Mouse (Mus musculus): Measurements from ENCODE around the gene Sim2.

The Sim2 gene

DNA sequence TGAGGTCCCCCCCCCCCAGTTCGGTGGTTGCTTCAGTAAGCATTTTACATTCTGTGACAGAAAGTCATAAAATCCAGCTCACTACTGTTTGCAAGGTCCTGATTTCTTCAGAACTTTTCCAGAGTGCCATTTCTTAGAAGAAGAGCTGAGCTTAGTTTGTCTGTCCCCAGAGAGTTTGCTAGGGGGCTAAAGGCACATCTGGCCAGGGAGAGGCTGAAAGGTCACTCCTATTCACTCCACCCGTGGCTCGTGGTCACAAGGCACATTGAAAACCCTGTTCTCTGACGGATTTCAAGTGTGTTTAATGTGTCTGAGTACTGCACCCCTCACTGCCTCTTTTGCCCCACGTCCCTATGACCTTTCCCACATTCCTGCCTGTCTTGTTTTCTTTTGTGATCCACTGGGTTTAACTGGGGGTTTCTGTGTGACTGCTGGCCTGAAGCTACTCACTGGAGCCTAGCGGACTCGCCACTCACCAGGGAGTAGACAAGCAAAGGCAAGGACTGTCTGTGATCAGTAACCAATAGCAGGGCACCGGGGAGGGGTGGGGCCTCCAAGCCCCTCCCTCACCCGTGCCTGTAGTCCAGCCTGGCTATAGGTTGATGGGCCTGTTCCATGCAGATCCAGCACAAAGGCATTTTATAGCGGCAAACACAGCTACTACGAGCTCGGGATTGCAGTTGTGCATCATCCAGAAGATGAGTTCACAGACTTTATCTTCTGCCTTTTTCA, 13.2 kb downstream of the Sim2 start:
- DNase-seq: no peak

GRCm38 (mm10) chr16:94113160-94113559, 28.4 kb downstream of the Sim2 start:
- DNase-seq: no peak

DNA sequence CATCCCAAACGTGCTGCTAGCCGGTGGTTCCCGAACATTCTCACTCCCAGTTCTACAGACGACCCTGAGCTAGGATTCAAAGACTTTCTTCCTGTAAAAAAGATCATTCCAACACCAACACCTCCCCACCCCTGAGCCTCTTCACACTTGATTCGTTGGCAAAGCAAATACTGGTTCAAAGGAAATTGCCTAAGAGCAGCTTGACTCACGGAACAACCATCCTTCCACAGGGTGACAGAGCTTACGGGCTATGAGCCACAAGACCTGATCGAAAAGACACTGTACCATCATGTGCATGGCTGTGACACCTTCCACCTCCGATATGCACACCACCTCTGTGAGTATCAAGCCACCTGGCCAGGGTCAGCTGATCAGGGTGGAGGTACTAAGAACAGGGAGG, 30.0 kb downstream of the Sim2 start:
- DNase-seq: peak in 1 of 2 experiments; percentile 14

- DNase-seq: no peak
Observed at GRCm38 (mm10) chr16:94117333-94117732, 32.6 kb downstream of the Sim2 start.

GRCm38 (mm10) chr16:94118394-94118793, 33.7 kb downstream of the Sim2 start:
- no peak for DNase-seq

DNA sequence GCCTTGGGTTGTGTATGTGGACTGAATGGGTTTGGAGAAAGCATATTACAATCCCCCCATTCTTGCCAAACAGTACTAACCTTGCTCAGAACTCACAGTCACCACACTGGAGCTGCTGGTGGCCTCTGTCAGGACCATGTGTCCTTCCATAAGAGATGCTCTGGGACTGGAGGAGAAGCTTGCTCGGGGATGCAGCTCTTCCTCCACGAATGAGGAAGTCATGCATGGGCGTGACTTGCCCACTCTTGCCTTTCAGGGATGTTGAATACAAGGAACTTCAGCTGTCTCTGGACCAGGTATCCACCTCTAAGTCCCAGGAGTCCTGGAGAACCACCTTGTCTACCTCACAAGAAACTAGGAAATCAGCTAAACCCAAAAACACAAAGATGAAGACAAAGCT, 37.6 kb downstream of the Sim2 start:
- no peak for DNase-seq

GRCm38 (mm10) chr16:94123247-94123646, 38.5 kb downstream of the Sim2 start:
- DNase-seq: peak; percentile 14 to 24

DNA sequence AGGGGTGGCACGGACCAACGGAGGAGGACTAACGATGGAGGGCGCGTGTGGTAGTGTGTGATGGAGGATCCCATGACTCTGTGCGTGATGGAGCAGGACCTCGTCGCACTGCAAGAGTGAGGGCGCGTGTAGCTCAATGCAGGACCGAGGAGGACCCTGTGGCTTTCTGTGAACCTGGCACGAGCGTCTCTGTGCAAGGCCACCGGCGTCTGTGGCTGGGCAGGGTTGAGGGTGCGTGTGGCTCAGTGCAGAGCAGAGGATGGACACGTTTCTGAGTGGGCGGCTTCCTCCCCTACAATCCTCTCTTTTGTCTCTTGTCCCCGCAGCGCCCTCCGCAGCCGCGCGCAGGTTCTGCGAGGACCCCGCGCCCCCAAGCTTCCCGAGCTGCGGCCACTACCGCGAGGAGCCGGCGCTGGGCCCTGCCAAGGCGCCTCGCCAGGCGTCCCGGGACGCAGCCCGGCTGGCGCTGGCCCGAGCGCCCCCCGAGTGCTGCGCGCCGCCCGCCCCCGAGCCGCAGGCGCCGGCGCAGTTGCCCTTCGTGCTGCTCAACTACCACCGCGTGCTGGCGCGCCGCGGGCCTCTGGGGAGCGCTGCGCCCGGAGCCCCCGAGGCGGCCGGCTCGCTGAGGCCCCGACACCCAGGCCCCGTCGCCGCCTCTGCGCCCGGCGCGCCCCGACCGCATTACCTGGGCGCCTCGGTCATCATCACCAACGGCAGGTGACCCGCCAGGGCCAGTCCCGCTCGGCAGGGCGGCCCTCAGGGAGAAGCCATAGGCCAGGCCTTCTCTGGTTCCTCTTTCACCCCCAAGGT, 40.6 kb downstream of the Sim2 start:
- no peak for DNase-seq

GRCm38 (mm10) chr16:94126200-94126599, 41.5 kb downstream of the Sim2 start:
- no peak for DNase-seq

DNA sequence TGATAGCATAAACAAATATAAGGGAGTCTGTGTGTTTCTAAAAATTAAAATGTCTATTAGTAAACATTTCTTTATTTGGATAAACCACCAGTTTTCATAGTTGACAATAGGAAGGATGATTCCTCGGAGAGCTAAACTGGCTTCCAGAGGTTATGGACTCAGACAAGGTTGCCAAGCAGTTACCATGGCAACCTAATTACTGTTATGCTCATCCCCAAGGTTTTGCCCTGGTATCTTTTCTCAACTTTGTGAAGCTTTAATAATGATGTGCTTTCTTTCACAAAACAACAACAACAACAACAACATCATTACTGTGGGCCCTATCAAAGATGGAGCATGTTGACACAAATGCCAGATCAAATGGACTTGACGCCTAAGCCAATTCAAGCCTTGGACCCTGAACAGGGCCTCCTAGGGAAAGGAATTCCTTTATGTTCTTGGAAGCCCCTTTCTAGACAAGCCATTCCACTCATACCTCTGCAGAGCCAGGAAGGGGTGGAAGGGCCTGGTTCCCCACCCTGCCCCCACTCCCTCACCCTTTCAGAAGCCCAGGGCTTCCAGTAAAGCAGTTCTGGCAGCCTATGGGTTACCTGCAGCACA, 43.6 kb downstream of the Sim2 start:
- no peak for DNase-seq

GRCm38 (mm10) chr16:94134218-94134617, 49.5 kb downstream of the Sim2 start:
- no peak for DNase-seq

GRCm38 (mm10) chr16:94140746-94141145, 56.0 kb downstream of the Sim2 start:
- no peak for DNase-seq

DNA sequence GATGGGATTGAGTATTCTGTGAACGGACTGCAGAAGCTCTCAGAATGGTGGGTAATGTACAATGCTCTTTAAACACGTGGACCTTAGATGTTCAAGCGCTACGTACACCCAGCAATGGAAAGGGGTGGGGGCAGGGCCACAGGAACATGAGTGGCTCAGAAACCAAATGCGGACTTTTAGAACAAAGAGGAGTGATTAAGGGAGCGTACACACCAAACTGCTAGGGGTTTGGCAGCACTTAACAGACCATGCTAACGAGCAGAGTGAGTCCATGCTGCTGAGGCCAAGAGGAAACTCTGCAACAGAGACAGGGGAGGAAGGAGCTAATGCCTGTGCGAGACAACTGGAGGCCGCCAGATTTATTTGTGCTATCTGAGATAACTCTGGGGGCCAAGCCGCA, 58.6 kb downstream of the Sim2 start:
- no peak for DNase-seq

- DNase-seq: peak; percentile 11 to 14
Observed at GRCm38 (mm10) chr16:94148139-94148538, 63.4 kb downstream of the Sim2 start.

- DNase-seq: peak; percentile 17 to 54
Observed at GRCm38 (mm10) chr16:94150125-94151103, 65.7 kb downstream of the Sim2 start.

DNA sequence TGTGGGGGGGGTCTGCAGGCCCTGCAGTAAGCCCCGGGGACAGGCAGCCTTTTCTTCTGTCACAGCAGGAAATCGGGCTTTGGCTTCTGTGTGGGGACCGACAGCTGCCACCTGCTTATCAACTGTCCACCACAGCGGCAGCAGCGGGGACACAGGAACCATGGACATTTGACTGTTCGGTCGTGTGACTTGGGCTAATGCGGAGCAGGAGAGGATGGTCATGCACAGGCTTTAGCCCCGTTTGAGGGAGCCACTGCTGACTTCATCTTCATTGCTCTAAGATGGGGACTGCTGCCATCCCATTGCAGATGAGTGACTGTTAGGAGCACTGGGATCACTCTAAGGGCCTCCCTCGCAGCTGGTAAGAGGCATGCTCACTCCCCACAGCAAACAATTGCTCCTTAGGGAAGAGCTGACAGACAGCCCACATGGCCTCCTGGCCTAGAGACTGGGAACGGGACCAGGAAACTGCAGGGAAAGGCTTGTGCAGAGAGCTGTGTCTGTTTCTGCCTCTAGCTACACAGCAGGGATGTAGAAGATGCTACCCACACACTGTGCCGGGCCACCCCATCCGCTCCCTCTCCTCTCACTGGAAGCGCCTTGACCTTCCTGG, 70.4 kb downstream of the Sim2 start:
- DNase-seq: no peak

DNA sequence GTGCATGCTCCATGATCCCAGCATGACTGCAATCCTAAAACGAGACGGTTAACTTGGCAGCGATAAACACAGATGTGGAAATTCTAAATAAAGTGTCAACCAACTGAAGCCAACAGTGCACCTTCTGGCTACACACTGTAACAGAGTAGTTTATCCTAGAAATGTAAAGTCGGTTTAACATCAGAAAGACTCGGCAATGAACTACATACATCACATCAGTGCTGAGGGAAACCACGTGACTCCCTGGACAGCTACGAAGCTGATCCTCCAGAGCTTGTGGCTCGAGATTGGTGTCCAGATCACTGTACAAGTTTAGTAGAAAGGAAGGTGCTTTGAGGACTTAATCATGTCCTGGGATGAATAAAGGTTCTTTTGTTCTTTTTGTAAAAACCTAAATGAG, 73.1 kb downstream of the Sim2 start:
- DNase-seq: no peak

GRCm38 (mm10) chr16:94162000-94162399, 77.3 kb downstream of the Sim2 start:
- no peak for DNase-seq

- DNase-seq: no peak
Observed at GRCm38 (mm10) chr16:94163051-94163450, 78.3 kb downstream of the Sim2 start.

- DNase-seq: no peak
Observed at GRCm38 (mm10) chr16:94164236-94164635, 79.5 kb downstream of the Sim2 start.

GRCm38 (mm10) chr16:94164978-94165377, 80.2 kb downstream of the Sim2 start:
- DNase-seq: no peak
